Comparison of ENCODE assay signal across 8 mouse cellular contexts in the genomic region with DNA sequence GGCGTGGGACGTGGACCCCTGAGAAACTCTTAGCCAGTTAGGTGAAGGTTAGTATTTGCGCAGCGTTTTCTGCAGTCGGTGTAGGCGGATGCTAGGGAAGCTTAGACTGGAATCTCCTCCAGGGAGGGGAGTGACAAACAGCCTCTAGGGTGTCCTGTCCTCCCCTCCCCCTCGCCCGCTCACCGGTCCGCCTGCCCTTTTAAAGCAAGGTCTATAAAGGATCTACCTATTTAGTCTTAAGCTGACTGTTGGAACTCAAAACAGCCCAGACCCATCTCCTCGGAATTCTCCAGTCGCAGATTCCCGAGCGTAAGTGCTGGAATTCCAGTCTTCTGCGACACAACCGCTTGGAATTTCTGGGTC. TPM values are rescaled to one million over a fixed set of nuclear protein-coding genes. Genes with fewer than 3 reads are reported as not detected.
DNase-seq lines count a peak whose midpoint lies in the region; ATAC-seq and TF ChIP-seq lines count a peak whose summit lies in the region.

A gene (plus strand): TSS at position 229 of the 363 bp plus-strand sequence.

- H3K27ac ChIP-seq in spleen, adult 2 months (ENCODE audit: insufficient read depth, low read length) = peak within 1 kb of the TSS; percentile 21; the same call in 1 of the 2 replicates
- H3K27ac ChIP-seq in intestine, postnatal 0 days (ENCODE audit: low read depth, low read length) = peak within 1 kb of the TSS; percentile 95
- no peak within 1 kb of the TSS for H3K27ac ChIP-seq in liver, embryonic 12.5 days

- no peak for TF ChIP-seq POLR2A in spleen, adult 2 months (IDR thresholded peaks at IDR 0.05; ENCODE audit: low read depth, low read length)

- H3K4me2 ChIP-seq in intestine, postnatal 0 days (replicated peaks; ENCODE audit: low read depth) = peak within 1 kb of the TSS; percentile 92
- H3K4me2 ChIP-seq in liver, embryonic 12.5 days = peak within 1 kb of the TSS; percentile 77

- ATAC-seq in intestine, postnatal 0 days = no peak
- no peak for ATAC-seq in liver, embryonic 12.5 days
- ATAC-seq in neutrophil, adult 5-6 weeks (ENCODE audit: extremely low read depth, insufficient number of reproducible peaks, low FRiP score, poor library complexity, severe bottlenecking) = no peak

- H3K36me3 ChIP-seq in spleen, adult 2 months (ENCODE audit: control insufficient read depth, insufficient read depth, low read length) = no peaks in the 10 kb centered on the region
- peaks cover 5% of the 10 kb centered on the region; the same call in 1 of the 2 replicates for H3K36me3 ChIP-seq in intestine, postnatal 0 days (ENCODE audit: control insufficient read depth, insufficient read depth)
- no peaks in the 10 kb centered on the region for H3K36me3 ChIP-seq in liver, embryonic 12.5 days

- 0 out of 2 replicates have a peak, but pooled peaks cover 4% of the 10 kb centered on the region for H3K4me1 ChIP-seq in spleen, adult 2 months (ENCODE audit: control insufficient read depth, insufficient read depth, insufficient read length)
- H3K4me1 ChIP-seq in intestine, postnatal 0 days (replicated peaks; ENCODE audit: control insufficient read depth, insufficient read depth, low read length) = no peaks in the 10 kb centered on the region
- H3K4me1 ChIP-seq in liver, embryonic 12.5 days = 0 out of 2 replicates have a peak, but pooled peaks cover 13% of the 10 kb centered on the region

- H3K9me3 ChIP-seq in intestine, postnatal 0 days (ENCODE audit: control insufficient read depth) = no peaks in the 10 kb centered on the region
- 0 out of 2 replicates have a peak, but pooled peaks cover 4% of the 10 kb centered on the region for H3K9me3 ChIP-seq in liver, embryonic 12.5 days (replicated peaks)

- no peak for TF ChIP-seq CTCF in spleen, adult 2 months (IDR thresholded peaks at IDR 0.05; ENCODE audit: extremely low read depth, insufficient read depth, insufficient read length, insufficient replicate concordance)
- TF ChIP-seq CTCF in intestine, postnatal 0 days (IDR thresholded peaks at IDR 0.05; ENCODE audit: low read depth) = no peak

- DNase-seq in spleen, adult 2 months (ENCODE audit: low read depth in 1 of 2, low spot score in 2 of 2) = no peak
- no peak for DNase-seq in spleen, postnatal 14 days (ENCODE audit: low spot score in 2 of 2)
- DNase-seq in cerebellum, adult 18-20 months = peak; percentile 67 to 68
- no peak for DNase-seq in gonadal fat pad, adult 2 months (ENCODE audit: low read depth)
- no peak for DNase-seq in yolk sac, embryonic 10.5 days (ENCODE audit: low spot score)

- 3% methylated on average over 16 of the region's 16 CpGs for WGBS in spleen, adult 2 months
- WGBS in intestine, postnatal 0 days = under 1% methylated on average over 16 of the region's 16 CpGs
- WGBS in liver, embryonic 12.5 days (ENCODE audit: insufficient replicate concordance) = 2% methylated on average over 16 of the region's 16 CpGs

- H3K4me3 ChIP-seq in spleen, adult 2 months (ENCODE audit: extremely low read depth, insufficient read depth, insufficient read length) = peak within 1 kb of the TSS; percentile 68
- peak within 1 kb of the TSS; percentile 70 for H3K4me3 ChIP-seq in intestine, postnatal 0 days (ENCODE audit: low read depth, low read length)
- H3K4me3 ChIP-seq in liver, embryonic 12.5 days = peak within 1 kb of the TSS; percentile 56

- H3K27me3 ChIP-seq in spleen, adult 2 months (ENCODE audit: control insufficient read depth, insufficient read depth, low read length) = no peaks in the 10 kb centered on the region
- no peaks in the 10 kb centered on the region for H3K27me3 ChIP-seq in intestine, postnatal 0 days (replicated peaks; ENCODE audit: control insufficient read depth, insufficient read depth, low read length)
- H3K27me3 ChIP-seq in liver, embryonic 12.5 days (replicated peaks) = peaks cover 62% of the 10 kb centered on the region

- H3K9ac ChIP-seq in intestine, postnatal 0 days (ENCODE audit: low read depth, low read length) = peak within 1 kb of the TSS; percentile 78
- H3K9ac ChIP-seq in liver, embryonic 12.5 days = peak within 1 kb of the TSS; percentile 39; the same call in 1 of the 2 replicates

RNA-seq across cellular contexts. Expression of the gene that starts here (rescaled TPM):
- 1.1 and 1.4 TPM in 2 replicates for polyA plus RNA-seq in spleen, adult 2 months (2012; rRNA removed)
- polyA plus RNA-seq in gonadal fat pad, adult 2 months (2012; rRNA removed) = 19.4 and 21.9 TPM in 2 replicates
- 41.7 and 47.6 TPM in 2 replicates for polyA plus RNA-seq in intestine, postnatal 0 days (2015; fragmentation: Nextera tagmentation; extraction: Ambion mirVana)
- polyA plus RNA-seq in liver, embryonic 12.5 days (2016; fragmentation: Nextera tagmentation; extraction: Ambion mirVana) = 0.75 and 0.93 TPM in 2 replicates
- 25.6 and 27.3 TPM in 2 replicates for total RNA-seq in neutrophil, adult 5-6 weeks (2017)

Comparison
In these comparisons a context has a peak if more than half of its experiments do, and no peak if none do; other contexts are left out.
1. DNase-seq: peak in cerebellum, adult 18-20 months (2 of 2); none in spleen, adult 2 months (0 of 2), spleen, postnatal 14 days (0 of 2), gonadal fat pad, adult 2 months (single experiment) and yolk sac, embryonic 10.5 days (single experiment).
2. Peak in every context shown above with its lines, with median percentiles within 50 percentile points of each other: H3K4me3 ChIP-seq.